Comparison of ENCODE assay signal across 8 mouse cellular contexts in the genomic region with DNA sequence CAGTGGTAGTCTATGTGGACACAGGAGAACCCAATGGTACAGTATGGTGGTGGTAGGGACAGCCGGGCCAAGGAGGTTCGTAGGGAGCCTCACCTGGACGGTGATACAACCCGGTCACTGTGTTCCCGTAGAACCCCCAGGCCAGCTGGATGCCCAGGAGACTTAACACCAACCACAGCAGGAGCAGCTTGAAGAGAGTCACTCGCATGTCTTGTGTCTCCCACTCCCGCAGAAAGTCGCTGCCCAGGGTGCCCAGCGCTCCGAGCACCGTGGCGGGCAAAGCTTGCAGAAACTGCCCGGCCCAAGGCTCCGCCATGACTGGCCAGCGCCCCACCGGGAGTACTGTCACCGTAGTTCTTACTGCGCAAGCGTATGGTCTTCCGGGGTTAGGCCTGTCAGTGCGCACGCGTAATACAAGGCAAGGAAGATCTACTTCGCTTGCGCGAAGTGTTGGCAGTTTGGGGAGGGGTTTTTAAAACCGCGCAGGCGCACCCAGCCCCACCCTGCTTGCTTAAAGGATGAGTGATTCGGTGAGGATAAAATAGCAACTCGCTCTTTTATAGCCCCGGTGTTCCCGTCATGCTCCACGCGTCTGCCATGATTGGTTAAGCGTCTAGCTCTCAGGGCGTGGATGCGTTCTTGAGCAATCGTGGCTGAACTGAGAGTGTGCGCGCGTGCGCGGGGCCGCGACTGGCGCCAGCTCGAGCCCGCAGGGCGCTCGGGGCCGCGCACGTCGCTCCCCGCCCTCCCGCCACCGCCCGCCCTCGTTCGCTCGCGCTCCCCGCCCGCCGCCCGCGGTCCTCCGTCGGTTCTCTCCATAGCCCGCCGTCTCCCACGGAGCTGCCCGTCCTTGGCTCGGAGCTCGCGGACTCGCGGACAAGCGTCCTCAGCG. TPM values are rescaled to one million over a fixed set of nuclear protein-coding genes. Genes with fewer than 3 reads are reported as not detected.
DNase-seq lines count a peak whose midpoint lies in the region; ATAC-seq and TF ChIP-seq lines count a peak whose summit lies in the region.

A gene (plus strand): TSS at position 501 of the 892 bp plus-strand sequence.
A gene (minus strand): TSS at position 532 of the 892 bp plus-strand sequence.

- no peak for TF ChIP-seq EP300 in liver, embryonic 14.5 days (IDR thresholded peaks at IDR 0.05; ENCODE audit: low read depth)
- TF ChIP-seq EP300 in stomach, postnatal 0 days (optimal IDR thresholded peaks at IDR 0.05) = no peak

- peak; percentile 97 to 98 for DNase-seq in CD8-positive naive resting alpha-beta T cell, adult 2 months (ENCODE audit: low read depth in 2 of 2, low spot score in 2 of 2)
- DNase-seq in c-Kit-positive CD71-negative TER-119-negative erythroid progenitor cells, embryonic 14.5 days (ENCODE audit: low read depth) = peak; percentile 99
- DNase-seq in forebrain, embryonic 10.5 days (ENCODE audit: extremely low spot score, low spot score) = peak; percentile 97
- DNase-seq in kidney, postnatal 25 days = peak; percentile 98 to 99
- DNase-seq in liver, embryonic 14.5 days (ENCODE audit: low read depth in 3 of 3, low spot score in 3 of 3) = peak; percentile 100
- peak; percentile 98 for DNase-seq in neural tube, embryonic 11.5 days (ENCODE audit: low spot score)
- DNase-seq in stomach, postnatal 0 days (ENCODE audit: low spot score) = peak; percentile 97

- ATAC-seq in heart, embryonic 15.5 days (replicated peaks; ENCODE audit: insufficient number of reproducible peaks, insufficient read depth, low FRiP score, low read depth) = peak; percentile 95
- ATAC-seq in liver, embryonic 14.5 days (ENCODE audit: insufficient read depth) = peak; percentile 91
- peak; percentile 96 for ATAC-seq in neural tube, embryonic 11.5 days (ENCODE audit: insufficient read depth, low FRiP score, low TSS enrichment)
- ATAC-seq in stomach, postnatal 0 days (ENCODE audit: low FRiP score, low TSS enrichment) = peak; percentile 93

- peak within 1 kb of the TSS; percentile 95 for H3K9ac ChIP-seq in heart, embryonic 15.5 days
- H3K9ac ChIP-seq in liver, embryonic 14.5 days (replicated peaks) = peak within 1 kb of the TSS; percentile 100
- peak within 1 kb of the TSS; percentile 95 for H3K9ac ChIP-seq in neural tube, embryonic 11.5 days (ENCODE audit: low read length)
- H3K9ac ChIP-seq in stomach, postnatal 0 days (ENCODE audit: low read length) = peak within 1 kb of the TSS; percentile 99

- peak within 1 kb of the TSS; percentile 80 for H3K4me2 ChIP-seq in heart, embryonic 15.5 days
- peak within 1 kb of the TSS; percentile 91 for H3K4me2 ChIP-seq in liver, embryonic 14.5 days (ENCODE audit: low read depth)
- peak within 1 kb of the TSS; percentile 86 for H3K4me2 ChIP-seq in neural tube, embryonic 11.5 days (ENCODE audit: low read depth)
- H3K4me2 ChIP-seq in stomach, postnatal 0 days (replicated peaks; ENCODE audit: low read depth) = peak within 1 kb of the TSS; percentile 89

- H3K36me3 ChIP-seq in forebrain, embryonic 10.5 days (replicated peaks) = peaks cover 34% of the 10 kb centered on the region
- H3K36me3 ChIP-seq in heart, embryonic 15.5 days = peaks cover 22% of the 10 kb centered on the region
- peaks cover 10% of the 10 kb centered on the region for H3K36me3 ChIP-seq in liver, embryonic 14.5 days (replicated peaks; ENCODE audit: control insufficient read depth, insufficient read depth, low read depth)
- peaks cover 2% of the 10 kb centered on the region; the same call in 1 of the 2 replicates for H3K36me3 ChIP-seq in neural tube, embryonic 11.5 days (ENCODE audit: control insufficient read depth, insufficient read depth, low read length)
- H3K36me3 ChIP-seq in stomach, postnatal 0 days (ENCODE audit: control insufficient read depth, insufficient read depth, low read length) = peaks cover 4% of the 10 kb centered on the region; the same call in 1 of the 2 replicates

- under 1% methylated on average over 80 of the region's 81 CpGs for WGBS in forebrain, embryonic 10.5 days
- under 1% methylated on average over 81 of the region's 81 CpGs for WGBS in heart, embryonic 15.5 days
- under 1% methylated on average over 81 of the region's 81 CpGs for WGBS in liver, embryonic 14.5 days (ENCODE audit: insufficient replicate concordance)
- under 1% methylated on average over 81 of the region's 81 CpGs for WGBS in neural tube, embryonic 11.5 days
- WGBS in stomach, postnatal 0 days = under 1% methylated on average over 70 of the region's 81 CpGs

- peak within 1 kb of the TSS; percentile 97 for H3K27ac ChIP-seq in forebrain, embryonic 10.5 days
- H3K27ac ChIP-seq in heart, embryonic 15.5 days = peak within 1 kb of the TSS; percentile 100
- H3K27ac ChIP-seq in liver, embryonic 14.5 days = peak within 1 kb of the TSS; percentile 99
- peak within 1 kb of the TSS; percentile 99 for H3K27ac ChIP-seq in neural tube, embryonic 11.5 days (ENCODE audit: low read depth, low read length)
- peak within 1 kb of the TSS; percentile 100 for H3K27ac ChIP-seq in stomach, postnatal 0 days (replicated peaks)

- H3K9me3 ChIP-seq in forebrain, embryonic 10.5 days = no peaks in the 10 kb centered on the region
- H3K9me3 ChIP-seq in heart, embryonic 15.5 days (replicated peaks) = no peaks in the 10 kb centered on the region
- no peaks in the 10 kb centered on the region for H3K9me3 ChIP-seq in liver, embryonic 14.5 days (ENCODE audit: control insufficient read depth, low read length)
- no peaks in the 10 kb centered on the region for H3K9me3 ChIP-seq in neural tube, embryonic 11.5 days (ENCODE audit: control insufficient read depth, low read length)
- H3K9me3 ChIP-seq in stomach, postnatal 0 days (ENCODE audit: control insufficient read depth, low read length) = no peaks in the 10 kb centered on the region

- peak within 1 kb of the TSS; percentile 66 for H3K4me3 ChIP-seq in forebrain, embryonic 10.5 days
- H3K4me3 ChIP-seq in heart, embryonic 15.5 days = peak within 1 kb of the TSS; percentile 82
- H3K4me3 ChIP-seq in liver, embryonic 14.5 days (ENCODE audit: insufficient read depth in 1 of 2, low read depth in 2 of 2, low read length in 2 of 2) = peak within 1 kb of the TSS; percentile 81 to 99
- H3K4me3 ChIP-seq in neural tube, embryonic 11.5 days (ENCODE audit: low read depth, low read length) = peak within 1 kb of the TSS; percentile 92
- peak within 1 kb of the TSS; percentile 94 for H3K4me3 ChIP-seq in stomach, postnatal 0 days (ENCODE audit: low read depth, low read length)

- H3K4me1 ChIP-seq in forebrain, embryonic 10.5 days = peaks cover 38% of the 10 kb centered on the region
- H3K4me1 ChIP-seq in heart, embryonic 15.5 days (replicated peaks) = peaks cover 30% of the 10 kb centered on the region
- peaks cover 25 to 28% of the 10 kb centered on the region in 2 experiments for H3K4me1 ChIP-seq in liver, embryonic 14.5 days (replicated peaks; ENCODE audit: control insufficient read depth in 2 of 2, insufficient read depth in 2 of 2, low read length in 1 of 2)
- peaks cover 18% of the 10 kb centered on the region for H3K4me1 ChIP-seq in neural tube, embryonic 11.5 days (ENCODE audit: control insufficient read depth, insufficient read depth, low read length)
- H3K4me1 ChIP-seq in stomach, postnatal 0 days (replicated peaks; ENCODE audit: control insufficient read depth, insufficient read depth) = peaks cover 7% of the 10 kb centered on the region

- no peaks in the 10 kb centered on the region for H3K27me3 ChIP-seq in forebrain, embryonic 10.5 days (ENCODE audit: poor library complexity, severe bottlenecking)
- H3K27me3 ChIP-seq in heart, embryonic 15.5 days = no peaks in the 10 kb centered on the region
- H3K27me3 ChIP-seq in liver, embryonic 14.5 days (ENCODE audit: control insufficient read depth, insufficient read depth, low read length) = no peaks in the 10 kb centered on the region
- no peaks in the 10 kb centered on the region for H3K27me3 ChIP-seq in neural tube, embryonic 11.5 days (ENCODE audit: control insufficient read depth, insufficient read depth, low read length)
- no peaks in the 10 kb centered on the region for H3K27me3 ChIP-seq in stomach, postnatal 0 days (ENCODE audit: control insufficient read depth, insufficient read depth, low read length)

- TF ChIP-seq CTCF in liver, embryonic 14.5 days (IDR thresholded peaks at IDR 0.05; ENCODE audit: low read depth) = no peak
- TF ChIP-seq CTCF in stomach, postnatal 0 days (IDR thresholded peaks at IDR 0.05; ENCODE audit: low read depth) = peak; percentile 8; the same call in 1 of the 2 replicates

RNA-seq across cellular contexts. Expression of the first gene that starts in this region (rescaled TPM):
- polyA plus RNA-seq in forebrain, embryonic 10.5 days (2016; fragmentation: Nextera tagmentation; extraction: Ambion mirVana) = 257 and 290 TPM in 2 replicates
- polyA plus RNA-seq in heart, embryonic 15.5 days (2015; fragmentation: Nextera tagmentation; extraction: Ambion mirVana) = 356 and 369 TPM in 2 replicates
- 62.5 and 76.4 TPM in 2 replicates for polyA plus RNA-seq in liver, embryonic 14.5 days (2012; rRNA removed)
- 130 and 133 TPM in 2 replicates for polyA plus RNA-seq in liver, embryonic 14.5 days (2014; fragmentation: Nextera tagmentation; extraction: Ambion mirVana)
- 236 and 274 TPM in 2 replicates for polyA plus RNA-seq in neural tube, embryonic 11.5 days (2014; fragmentation: Nextera tagmentation; extraction: Ambion mirVana)
- polyA plus RNA-seq in stomach, postnatal 0 days (2015; fragmentation: Nextera tagmentation; extraction: Ambion mirVana) = 363 and 370 TPM in 2 replicates

RNA-seq across cellular contexts. Expression of the second gene that starts in this region (rescaled TPM):
- polyA plus RNA-seq in forebrain, embryonic 10.5 days (2016; fragmentation: Nextera tagmentation; extraction: Ambion mirVana) = 13.4 and 13.8 TPM in 2 replicates
- 31.6 and 34.9 TPM in 2 replicates for polyA plus RNA-seq in heart, embryonic 15.5 days (2015; fragmentation: Nextera tagmentation; extraction: Ambion mirVana)
- polyA plus RNA-seq in liver, embryonic 14.5 days (2012; rRNA removed) = 10.4 and 10.6 TPM in 2 replicates
- 10.9 and 13.2 TPM in 2 replicates for polyA plus RNA-seq in liver, embryonic 14.5 days (2014; fragmentation: Nextera tagmentation; extraction: Ambion mirVana)
- 30.8 and 31.4 TPM in 2 replicates for polyA plus RNA-seq in neural tube, embryonic 11.5 days (2014; fragmentation: Nextera tagmentation; extraction: Ambion mirVana)
- polyA plus RNA-seq in stomach, postnatal 0 days (2015; fragmentation: Nextera tagmentation; extraction: Ambion mirVana) = 58.2 and 61.4 TPM in 2 replicates

Comparison
In these comparisons a context has a peak if more than half of its experiments do, and no peak if none do; other contexts are left out.
1. Peak in every context shown above with its lines: DNase-seq, ATAC-seq, H3K4me3 ChIP-seq and H3K27ac ChIP-seq.